Mouse (Mus musculus) hindbrain, embryonic 13.5 days (tissue): Measurements from ENCODE around the gene Gna13. TPM values are rescaled to one million over a fixed set of nuclear protein-coding genes. Genes with fewer than 3 reads are reported as not detected.
A peak's percentile ranks its signal among the peaks of the same experiment; 100 is the strongest.

ENCODE experiments used
- ATAC-seq: fragments of 200-750 bp; cut with Nextera tagmentation; 2 replicates; pipeline ENCODE4 v1.8.0; 2017; ENCODE audit warnings: moderate TSS enrichment; ENCODE audit not compliant: low FRiP score
- H3K27ac ChIP-seq: fragments of 300-500 bp; sonication (generic); 2 replicates; pipeline ENCODE4 v1.5.1; 2015; ENCODE audit warnings: inconsistent platforms, mild to moderate bottlenecking, moderate library complexity
- H3K27me3 ChIP-seq: fragments of 300-500 bp; sonication (generic); 2 replicates; pipeline ENCODE4 v1.6.1; 2015; ENCODE audit warnings: mild to moderate bottlenecking, inconsistent platforms
- H3K36me3 ChIP-seq: fragments of 300-500 bp; sonication (generic); 2 replicates; pipeline ENCODE4 v1.6.1; 2015; ENCODE audit warnings: mild to moderate bottlenecking, inconsistent platforms
- H3K4me1 ChIP-seq: fragments of 300-500 bp; sonication (generic); replicated peaks from 2 replicates; pipeline ENCODE4 v1.6.1; 2015; ENCODE audit warnings: inconsistent platforms
- H3K4me2 ChIP-seq: fragments of 300-500 bp; sonication (generic); 2 replicates; pipeline ENCODE4 v1.6.1; 2015; ENCODE audit warnings: inconsistent platforms, mild to moderate bottlenecking, moderate library complexity
- H3K4me3 ChIP-seq: fragments of 300-500 bp; sonication (generic); 2 replicates; pipeline ENCODE4 v1.5.1; 2015; ENCODE audit warnings: mild to moderate bottlenecking, inconsistent platforms
- H3K9ac ChIP-seq: fragments of 300-500 bp; sonication (generic); 2 replicates; pipeline ENCODE4 v1.6.1; 2015; ENCODE audit warnings: mild to moderate bottlenecking, inconsistent platforms
- H3K9me3 ChIP-seq: fragments of 300-500 bp; sonication (generic); 2 replicates; pipeline ENCODE4 v1.6.1; 2016; ENCODE audit warnings: inconsistent platforms
- WGBS: fragments of 180-500 bp; shearing (Covaris S2); methylation state at CpG from one replicate; pipeline ENCODE4 v1.1.7; 2015; 5-methylcytosine and 5-hydroxymethylcytosine counted together
- polyA plus RNA-seq: library from polyadenylated mRNA; unstranded; fragments of >200 nt; fragmentation: Nextera tagmentation; extraction: Ambion mirVana; gene quantifications from 2 replicates; pipeline ENCODE4 v1.2.1, GENCODE M21; 2015

Gna13 gene
- polyA plus RNA-seq, 1 experiment from 2014 or later = 16.6 TPM

- Histone ChIP-seq H3K36me3 (no peaks in the 10 kb centered on the region), H3K4me3 (no peak overlapping the region), H3K9ac (no peak overlapping the region), H3K4me2 (no peak overlapping the region), H3K27ac (no peak overlapping the region), H3K4me1 (peaks cover 14% of the 10 kb centered on the region), H3K9me3 (no peaks in the 10 kb centered on the region), H3K27me3 (no peaks in the 10 kb centered on the region)
- 74% methylated on average over 12 of the region's 12 CpGs for WGBS
- ATAC-seq = no peak
Observed at GRCm38 (mm10) chr11:109353391-109354235, 9.0 kb upstream of the Gna13 start.

GRCm38 (mm10) chr11:109354236-109354613 is 8.4 kb upstream of the Gna13 start:
- no peaks in the 10 kb centered on the region for H3K9me3 ChIP-seq
- WGBS = 91% methylated on average over 6 of the region's 6 CpGs
- no peak overlapping the region for H3K27ac ChIP-seq
- H3K27me3 ChIP-seq = no peaks in the 10 kb centered on the region
- H3K4me1 ChIP-seq = peaks cover 15% of the 10 kb centered on the region
- no peaks in the 10 kb centered on the region for H3K36me3 ChIP-seq
- no peak for ATAC-seq
- no peak overlapping the region for H3K4me2 ChIP-seq
- no peak overlapping the region for H3K9ac ChIP-seq
- no peak overlapping the region for H3K4me3 ChIP-seq

GRCm38 (mm10) chr11:109355771-109356388 is 6.8 kb upstream of the Gna13 start:
- Histone ChIP-seq H3K4me3 (no peak overlapping the region), H3K9ac (no peak overlapping the region), H3K27ac (peak overlapping the region; percentile 14; the same call in 1 of the 2 replicates), H3K4me2 (no peak overlapping the region), H3K27me3 (peaks cover 3% of the 10 kb centered on the region; the same call in 1 of the 2 replicates), H3K36me3 (no peaks in the 10 kb centered on the region), H3K9me3 (no peaks in the 10 kb centered on the region), H3K4me1 (peaks cover 24% of the 10 kb centered on the region)
- no peak for ATAC-seq
- WGBS = 60% methylated on average over 16 of the region's 16 CpGs

GRCm38 (mm10) chr11:109357171-109357570 is 5.5 kb upstream of the Gna13 start:
- no peak overlapping the region for H3K4me2 ChIP-seq
- 93% methylated on average over 5 of the region's 5 CpGs for WGBS

GRCm38 (mm10) chr11:109358549-109358948 is 4.1 kb upstream of the Gna13 start:
- H3K4me2 ChIP-seq = no peak overlapping the region
- peaks cover 7% of the 10 kb centered on the region; the same call in 1 of the 2 replicates for H3K27me3 ChIP-seq
- no peaks in the 10 kb centered on the region for H3K36me3 ChIP-seq
- H3K4me3 ChIP-seq = no peak overlapping the region
- peaks cover 35% of the 10 kb centered on the region for H3K4me1 ChIP-seq
- peak; percentile 16; the same call in 1 of the 2 replicates for ATAC-seq
- no peak overlapping the region for H3K9ac ChIP-seq
- H3K27ac ChIP-seq = peak overlapping the region; percentile 35; the same call in 1 of the 2 replicates
- no peaks in the 10 kb centered on the region for H3K9me3 ChIP-seq
- WGBS = 14% methylated on average over 3 of the region's 3 CpGs

More at GRCm38 (mm10) chr11:109357171-109357570, 5.5 kb upstream of the Gna13 start:
- Histone ChIP-seq H3K4me1 (peaks cover 36% of the 10 kb centered on the region), H3K9ac (no peak overlapping the region), H3K27ac (no peak overlapping the region), H3K36me3 (no peaks in the 10 kb centered on the region), H3K27me3 (peaks cover 7% of the 10 kb centered on the region; the same call in 1 of the 2 replicates), H3K4me3 (no peak overlapping the region), H3K9me3 (no peaks in the 10 kb centered on the region)
- no peak for ATAC-seq

GRCm38 (mm10) chr11:109359043-109359752 is 3.4 kb upstream of the Gna13 start:
- H3K36me3 ChIP-seq = no peaks in the 10 kb centered on the region
- H3K4me2 ChIP-seq = no peak overlapping the region
- no peak overlapping the region for H3K9ac ChIP-seq
- H3K27me3 ChIP-seq = peaks cover 7% of the 10 kb centered on the region; the same call in 1 of the 2 replicates
- peaks cover 34% of the 10 kb centered on the region for H3K4me1 ChIP-seq
- H3K9me3 ChIP-seq = no peaks in the 10 kb centered on the region
- ATAC-seq = no peak
- WGBS = 29% methylated on average over 13 of the region's 13 CpGs
- H3K27ac ChIP-seq = 0 out of 2 replicates have a peak overlapping the region, but pooled peaks have one; percentile 35
- no peak overlapping the region for H3K4me3 ChIP-seq

- Histone ChIP-seq H3K36me3 (no peaks in the 10 kb centered on the region), H3K4me3 (no peak overlapping the region), H3K4me1 (peaks cover 43% of the 10 kb centered on the region), H3K27me3 (peaks cover 7% of the 10 kb centered on the region; the same call in 1 of the 2 replicates), H3K27ac (no peak overlapping the region), H3K9ac (no peak overlapping the region), H3K9me3 (no peaks in the 10 kb centered on the region), H3K4me2 (no peak overlapping the region)
- 86% methylated on average over 6 of the region's 6 CpGs for WGBS
- no peak for ATAC-seq
Observed at GRCm38 (mm10) chr11:109360102-109360501, 2.5 kb upstream of the Gna13 start.

- H3K4me2 ChIP-seq = no peak overlapping the region
- H3K9me3 ChIP-seq = no peaks in the 10 kb centered on the region
- no peak for ATAC-seq
- peaks cover 7% of the 10 kb centered on the region; the same call in 1 of the 2 replicates for H3K27me3 ChIP-seq
- 69% methylated on average over 12 of the region's 12 CpGs for WGBS
- no peak overlapping the region for H3K9ac ChIP-seq
- peaks cover 48% of the 10 kb centered on the region for H3K4me1 ChIP-seq
- H3K27ac ChIP-seq = no peak overlapping the region
- no peaks in the 10 kb centered on the region for H3K36me3 ChIP-seq
- H3K4me3 ChIP-seq = no peak overlapping the region
Observed at GRCm38 (mm10) chr11:109360581-109361040, 2.0 kb upstream of the Gna13 start.

GRCm38 (mm10) chr11:109361241-109361630 is 1.4 kb upstream of the Gna13 start:
- no peak for ATAC-seq
- peak overlapping the region; percentile 61 for H3K4me2 ChIP-seq
- H3K27ac ChIP-seq = no peak overlapping the region
- H3K36me3 ChIP-seq = peaks cover 1% of the 10 kb centered on the region; the same call in 1 of the 2 replicates
- no peak overlapping the region for H3K4me3 ChIP-seq
- no peak overlapping the region for H3K9ac ChIP-seq
- H3K9me3 ChIP-seq = no peaks in the 10 kb centered on the region
- peaks cover 50% of the 10 kb centered on the region for H3K4me1 ChIP-seq
- H3K27me3 ChIP-seq = peaks cover 7% of the 10 kb centered on the region; the same call in 1 of the 2 replicates
- WGBS = 81% methylated on average over 7 of the region's 7 CpGs

GRCm38 (mm10) chr11:109361631-109362462 is 784 bp upstream of the Gna13 start:
- peak; percentile 17; the same call in 1 of the 2 replicates for ATAC-seq
- Histone ChIP-seq H3K4me1 (peaks cover 57% of the 10 kb centered on the region), H3K27me3 (peaks cover 7% of the 10 kb centered on the region; the same call in 1 of the 2 replicates), H3K27ac (peak overlapping the region; percentile 96), H3K4me3 (peak overlapping the region; percentile 95), H3K36me3 (peaks cover 7% of the 10 kb centered on the region; the same call in 1 of the 2 replicates), H3K9ac (peak overlapping the region; percentile 76), H3K4me2 (peak overlapping the region; percentile 61), H3K9me3 (no peaks in the 10 kb centered on the region)
- 7% methylated on average over 27 of the region's 27 CpGs for WGBS
